In the genomic region with DNA sequence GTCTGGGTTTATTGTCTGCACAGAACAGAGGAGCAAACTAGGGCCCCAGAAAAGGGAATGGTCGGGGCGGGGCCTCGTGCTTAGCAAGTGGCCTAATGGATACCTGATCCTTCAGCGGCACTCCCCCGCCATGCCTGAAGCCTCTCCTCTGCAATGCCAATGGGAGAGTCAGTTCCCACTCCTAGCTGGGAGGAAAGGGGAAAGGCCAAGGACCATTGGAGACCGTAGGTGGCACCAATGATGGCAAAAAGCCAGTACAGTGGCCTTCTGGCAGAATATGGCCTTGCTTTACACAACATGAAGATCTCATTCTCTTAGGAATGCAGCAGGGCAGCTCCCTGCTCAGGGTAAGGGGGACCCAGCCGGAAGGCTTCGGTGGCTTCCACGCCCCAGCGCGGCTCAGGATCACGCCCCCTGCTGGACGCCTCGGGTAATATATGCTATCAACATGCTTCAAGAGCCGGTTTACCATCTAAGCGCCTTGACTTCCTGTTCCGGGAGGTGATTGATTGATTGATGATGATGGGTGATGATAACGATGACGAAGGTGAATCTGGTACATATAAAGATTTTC, we compare ENCODE assay signal across 8 mouse cellular contexts. TPM values are rescaled to one million over a fixed set of nuclear protein-coding genes. Genes with fewer than 3 reads are reported as not detected.
DNase-seq lines count a peak whose midpoint lies in the region; ATAC-seq and TF ChIP-seq lines count a peak whose summit lies in the region.

No protein-coding gene starts in this region.

- 7% methylated on average over 19 of the region's 19 CpGs for WGBS in hindbrain, embryonic 10.5 days
- 10% methylated on average over 19 of the region's 19 CpGs for WGBS in hindbrain, embryonic 14.5 days
- 5% methylated on average over 19 of the region's 19 CpGs for WGBS in intestine, embryonic 14.5 days
- WGBS in lung, embryonic 15.5 days, result 4% methylated on average over 19 of the region's 19 CpGs
- WGBS in stomach, embryonic 15.5 days, result 5% methylated on average over 19 of the region's 19 CpGs

- H3K9ac ChIP-seq in hindbrain, embryonic 14.5 days, result no peak overlapping the region
- peak overlapping the region; percentile 12; the same call in 1 of the 2 replicates for H3K9ac ChIP-seq in ES-Bruce4 (ENCODE audit: low read depth, poor library complexity, severe bottlenecking)
- H3K9ac ChIP-seq in intestine, embryonic 14.5 days (ENCODE audit: low read length), result no peak overlapping the region
- no peak overlapping the region for H3K9ac ChIP-seq in lung, embryonic 15.5 days
- no peak overlapping the region for H3K9ac ChIP-seq in stomach, embryonic 15.5 days

- no peak for ATAC-seq in hindbrain, embryonic 14.5 days (ENCODE audit: low FRiP score)
- peak; percentile 67 for ATAC-seq in intestine, embryonic 14.5 days (replicated peaks; ENCODE audit: low FRiP score, low TSS enrichment, low read depth)
- 0 out of 2 replicates have a peak, but pooled peaks have one; percentile 31 for ATAC-seq in lung, embryonic 15.5 days (ENCODE audit: borderline replicate concordance, extremely low read depth, low FRiP score, low TSS enrichment)
- peak; percentile 50 for ATAC-seq in stomach, embryonic 15.5 days (ENCODE audit: insufficient read depth, low FRiP score, low read depth)

- no peak for TF ChIP-seq POLR2A in ES-Bruce4 (IDR thresholded peaks at IDR 0.05; ENCODE audit: insufficient read depth, low read length)
- no peak for TF ChIP-seq POLR2A in cortical plate, adult 2 months (IDR thresholded peaks at IDR 0.05; ENCODE audit: extremely low read depth, insufficient read depth, low read length)

- no peak overlapping the region for H3K4me2 ChIP-seq in hindbrain, embryonic 14.5 days (replicated peaks)
- peak overlapping the region; percentile 29 for H3K4me2 ChIP-seq in intestine, embryonic 14.5 days (ENCODE audit: low read length)
- H3K4me2 ChIP-seq in lung, embryonic 15.5 days, result peak overlapping the region; percentile 32
- H3K4me2 ChIP-seq in stomach, embryonic 15.5 days, result peak overlapping the region; percentile 26; the same call in 1 of the 2 replicates

- H3K9me3 ChIP-seq in hindbrain, embryonic 10.5 days, result no peaks in the 10 kb centered on the region
- no peaks in the 10 kb centered on the region for H3K9me3 ChIP-seq in hindbrain, embryonic 14.5 days (ENCODE audit: control insufficient read depth, low read length)
- no peaks in the 10 kb centered on the region for H3K9me3 ChIP-seq in ES-Bruce4 (replicated peaks; ENCODE audit: control insufficient read depth, insufficient read depth, low read length, poor library complexity, severe bottlenecking)
- no peaks in the 10 kb centered on the region for H3K9me3 ChIP-seq in intestine, embryonic 14.5 days (ENCODE audit: control insufficient read depth, low read length)
- no peaks in the 10 kb centered on the region for H3K9me3 ChIP-seq in lung, embryonic 15.5 days
- no peaks in the 10 kb centered on the region for H3K9me3 ChIP-seq in stomach, embryonic 15.5 days

- H3K4me1 ChIP-seq in hindbrain, embryonic 10.5 days (replicated peaks), result peaks cover 10% of the 10 kb centered on the region
- no peaks in the 10 kb centered on the region for H3K4me1 ChIP-seq in hindbrain, embryonic 14.5 days (replicated peaks; ENCODE audit: control insufficient read depth, insufficient read depth, low read length)
- no peaks in the 10 kb centered on the region for H3K4me1 ChIP-seq in ES-Bruce4 (ENCODE audit: control insufficient read depth, insufficient read depth, low read length)
- H3K4me1 ChIP-seq in cortical plate, adult 2 months (ENCODE audit: control insufficient read depth, insufficient read depth, low read length), result no peaks in the 10 kb centered on the region
- peaks cover 9% of the 10 kb centered on the region for H3K4me1 ChIP-seq in intestine, embryonic 14.5 days (replicated peaks; ENCODE audit: control insufficient read depth, insufficient read depth, low read length)
- 0 out of 2 replicates have a peak, but pooled peaks cover 7% of the 10 kb centered on the region for H3K4me1 ChIP-seq in lung, embryonic 15.5 days
- peaks cover 7% of the 10 kb centered on the region for H3K4me1 ChIP-seq in stomach, embryonic 15.5 days

- H3K27ac ChIP-seq in hindbrain, embryonic 10.5 days, result peak overlapping the region; percentile 69
- no peak overlapping the region for H3K27ac ChIP-seq in hindbrain, embryonic 14.5 days
- H3K27ac ChIP-seq in ES-Bruce4 (ENCODE audit: insufficient read depth, low read length), result peak overlapping the region; percentile 46
- no peak overlapping the region for H3K27ac ChIP-seq in cortical plate, adult 2 months (ENCODE audit: insufficient read depth, low read length)
- H3K27ac ChIP-seq in intestine, embryonic 14.5 days (ENCODE audit: low read depth), result peak overlapping the region; percentile 47; the same call in 1 of the 2 replicates
- peak overlapping the region; percentile 2; the same call in 1 of the 2 replicates for H3K27ac ChIP-seq in lung, embryonic 15.5 days
- H3K27ac ChIP-seq in stomach, embryonic 15.5 days, result peak overlapping the region; percentile 23; the same call in 1 of the 2 replicates

- H3K36me3 ChIP-seq in hindbrain, embryonic 10.5 days, result no peaks in the 10 kb centered on the region
- no peaks in the 10 kb centered on the region for H3K36me3 ChIP-seq in hindbrain, embryonic 14.5 days (replicated peaks; ENCODE audit: control insufficient read depth, insufficient read depth)
- H3K36me3 ChIP-seq in ES-Bruce4 (ENCODE audit: control insufficient read depth, insufficient read depth, low read length, poor library complexity, severe bottlenecking), result no peaks in the 10 kb centered on the region
- H3K36me3 ChIP-seq in intestine, embryonic 14.5 days (ENCODE audit: control insufficient read depth, insufficient read depth, low read length), result no peaks in the 10 kb centered on the region
- no peaks in the 10 kb centered on the region for H3K36me3 ChIP-seq in lung, embryonic 15.5 days
- no peaks in the 10 kb centered on the region for H3K36me3 ChIP-seq in stomach, embryonic 15.5 days

- DNase-seq in hindbrain, embryonic 10.5 days (ENCODE audit: low spot score), result peak; percentile 80
- DNase-seq in hindbrain, embryonic 14.5 days (ENCODE audit: low spot score), result no peak
- peak; percentile 84 for DNase-seq in intestine, embryonic 14.5 days (ENCODE audit: low spot score)
- no peak for DNase-seq in cerebellum, adult 9-10 months

- TF ChIP-seq EP300 in ES-Bruce4 (IDR thresholded peaks at IDR 0.05; ENCODE audit: insufficient read depth, low read depth, low read length), result no peak

- 0 out of 2 replicates have a peak, but pooled peaks cover 5% of the 10 kb centered on the region for H3K27me3 ChIP-seq in hindbrain, embryonic 10.5 days (ENCODE audit: insufficient read depth, poor library complexity, severe bottlenecking)
- no peaks in the 10 kb centered on the region for H3K27me3 ChIP-seq in hindbrain, embryonic 14.5 days (ENCODE audit: control insufficient read depth, insufficient read depth, low read length)
- H3K27me3 ChIP-seq in ES-Bruce4 (ENCODE audit: control insufficient read depth, insufficient read depth, low read length, poor library complexity, severe bottlenecking), result no peaks in the 10 kb centered on the region
- no peaks in the 10 kb centered on the region for H3K27me3 ChIP-seq in intestine, embryonic 14.5 days (replicated peaks; ENCODE audit: control insufficient read depth, insufficient read depth, low read length)
- H3K27me3 ChIP-seq in lung, embryonic 15.5 days, result no peaks in the 10 kb centered on the region
- H3K27me3 ChIP-seq in stomach, embryonic 15.5 days (replicated peaks), result no peaks in the 10 kb centered on the region

- peak overlapping the region; percentile 31 for H3K4me3 ChIP-seq in hindbrain, embryonic 10.5 days
- H3K4me3 ChIP-seq in hindbrain, embryonic 14.5 days (replicated peaks; ENCODE audit: low read length), result no peak overlapping the region
- peak overlapping the region; percentile 31 for H3K4me3 ChIP-seq in ES-Bruce4 (ENCODE audit: low read depth, low read length)
- H3K4me3 ChIP-seq in cortical plate, adult 2 months (ENCODE audit: insufficient read depth, low read length), result no peak overlapping the region
- no peak overlapping the region for H3K4me3 ChIP-seq in intestine, embryonic 14.5 days (ENCODE audit: low read depth, low read length)
- no peak overlapping the region for H3K4me3 ChIP-seq in lung, embryonic 15.5 days
- no peak overlapping the region for H3K4me3 ChIP-seq in stomach, embryonic 15.5 days (replicated peaks)

- peak; percentile 79 for TF ChIP-seq CTCF in ES-Bruce4 (IDR thresholded peaks at IDR 0.05; ENCODE audit: low read depth, low read length)
- 0 out of 2 replicates have a peak, but pooled peaks have one; percentile 15 for TF ChIP-seq CTCF in cortical plate, adult 2 months (IDR thresholded peaks at IDR 0.05; ENCODE audit: extremely low read depth, insufficient read depth, low read length)

RNA-seq across cellular contexts. Expression of gene Slc13a2, which starts 13.8 kb away (rescaled TPM):
- not detected in 2 replicates for polyA plus RNA-seq in hindbrain, embryonic 10.5 days (2016; fragmentation: Nextera tagmentation; extraction: Ambion mirVana)
- not detected in 2 replicates for polyA plus RNA-seq in hindbrain, embryonic 14.5 days (2014; fragmentation: Nextera tagmentation; extraction: Ambion mirVana)
- not detected in 2 replicates for polyA plus RNA-seq in ES-Bruce4 (2011; ENCODE audit: insufficient read depth, insufficient read length, low read depth, missing spikeins)
- 0.04 TPM in 1 of 2 replicates, not detected in the other for polyA plus RNA-seq in cortical plate, adult 2 months (2012; rRNA removed)
- polyA plus RNA-seq in intestine, embryonic 14.5 days (2014; fragmentation: Nextera tagmentation; extraction: Ambion mirVana), result 0.07 and 0.12 TPM in 2 replicates
- 0.06 and 0.12 TPM in 2 replicates for polyA plus RNA-seq in lung, embryonic 15.5 days (2015; fragmentation: Nextera tagmentation; extraction: Ambion mirVana)
- 0.26 and 0.51 TPM in 2 replicates for polyA plus RNA-seq in stomach, embryonic 15.5 days (2015; fragmentation: Nextera tagmentation; extraction: Ambion mirVana)

RNA-seq across cellular contexts. Expression of gene Slc46a1, which starts 29.6 kb away (rescaled TPM):
- 20.2 and 21.1 TPM in 2 replicates for polyA plus RNA-seq in hindbrain, embryonic 10.5 days (2016; fragmentation: Nextera tagmentation; extraction: Ambion mirVana)
- polyA plus RNA-seq in hindbrain, embryonic 14.5 days (2014; fragmentation: Nextera tagmentation; extraction: Ambion mirVana), result 25.2 and 25.5 TPM in 2 replicates
- polyA plus RNA-seq in ES-Bruce4 (2011; ENCODE audit: insufficient read depth, insufficient read length, low read depth, missing spikeins), result 6.5 and 9.1 TPM in 2 replicates
- 13.6 and 14.7 TPM in 2 replicates for polyA plus RNA-seq in cortical plate, adult 2 months (2012; rRNA removed)
- polyA plus RNA-seq in intestine, embryonic 14.5 days (2014; fragmentation: Nextera tagmentation; extraction: Ambion mirVana), result 12.4 and 12.8 TPM in 2 replicates
- polyA plus RNA-seq in lung, embryonic 15.5 days (2015; fragmentation: Nextera tagmentation; extraction: Ambion mirVana), result 11.7 and 12.0 TPM in 2 replicates
- 11.9 and 12.4 TPM in 2 replicates for polyA plus RNA-seq in stomach, embryonic 15.5 days (2015; fragmentation: Nextera tagmentation; extraction: Ambion mirVana)

RNA-seq across cellular contexts. Expression of gene Foxn1, which starts 49.5 kb away (rescaled TPM):
- not detected in 2 replicates for polyA plus RNA-seq in hindbrain, embryonic 10.5 days (2016; fragmentation: Nextera tagmentation; extraction: Ambion mirVana)
- polyA plus RNA-seq in hindbrain, embryonic 14.5 days (2014; fragmentation: Nextera tagmentation; extraction: Ambion mirVana), result not detected in 2 replicates
- polyA plus RNA-seq in ES-Bruce4 (2011; ENCODE audit: insufficient read depth, insufficient read length, low read depth, missing spikeins), result not detected in 2 replicates
- 0.02 TPM in 2 replicates for polyA plus RNA-seq in cortical plate, adult 2 months (2012; rRNA removed)
- not detected in 2 replicates for polyA plus RNA-seq in intestine, embryonic 14.5 days (2014; fragmentation: Nextera tagmentation; extraction: Ambion mirVana)
- 0.35 and 1.9 TPM in 2 replicates for polyA plus RNA-seq in lung, embryonic 15.5 days (2015; fragmentation: Nextera tagmentation; extraction: Ambion mirVana)
- 0.63 and 0.90 TPM in 2 replicates for polyA plus RNA-seq in stomach, embryonic 15.5 days (2015; fragmentation: Nextera tagmentation; extraction: Ambion mirVana)

Comparison
In these comparisons a context has a peak if more than half of its experiments do, and no peak if none do; other contexts are left out.
1. DNase-seq: peak in hindbrain, embryonic 10.5 days (single experiment) and intestine, embryonic 14.5 days (single experiment); none in hindbrain, embryonic 14.5 days (single experiment) and cerebellum, adult 9-10 months (single experiment).
2. H3K27ac ChIP-seq: peak in hindbrain, embryonic 10.5 days (single experiment), ES-Bruce4 (single experiment), intestine, embryonic 14.5 days (single experiment), lung, embryonic 15.5 days (single experiment) and stomach, embryonic 15.5 days (single experiment); none in hindbrain, embryonic 14.5 days (single experiment) and cortical plate, adult 2 months (single experiment).
3. H3K4me3 ChIP-seq: peak in hindbrain, embryonic 10.5 days (single experiment) and ES-Bruce4 (single experiment); none in hindbrain, embryonic 14.5 days (single experiment), cortical plate, adult 2 months (single experiment), intestine, embryonic 14.5 days (single experiment), lung, embryonic 15.5 days (single experiment) and stomach, embryonic 15.5 days (single experiment).